Mouse (Mus musculus): Measurements from ENCODE around the gene Tmem211. TPM values are rescaled to one million over a fixed set of nuclear protein-coding genes. Genes with fewer than 3 reads are reported as not detected.

Gene Tmem211
- total RNA-seq (2023; ENCODE audit: inconsistent age): not detected in 4 replicates

DNA sequence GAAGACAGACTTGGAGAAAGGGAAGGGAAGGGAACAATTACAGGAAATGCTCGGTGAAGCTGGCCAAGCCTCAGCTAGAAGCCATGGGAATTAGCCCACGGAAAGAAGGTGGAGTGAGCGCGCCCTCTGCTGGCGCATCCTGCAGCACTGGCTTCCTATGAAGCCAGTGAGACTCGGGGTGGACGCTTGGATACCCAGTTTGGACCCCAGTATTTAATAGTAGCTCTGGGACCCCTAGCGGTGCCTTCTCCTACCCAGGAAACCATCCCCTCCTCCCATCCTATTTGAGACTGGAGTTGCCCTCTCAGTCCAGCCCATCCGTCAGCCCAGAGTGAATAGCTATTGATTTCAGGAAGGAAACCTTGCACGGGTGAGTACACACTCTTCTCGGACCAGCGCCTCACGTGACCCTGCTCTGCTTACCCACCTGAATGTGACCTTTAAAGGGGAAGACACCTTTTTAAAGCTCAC lies at the start of gene Tmem211:
Tmem211 (plus strand) TSS at position 278 of the 471 bp plus-strand sequence.

DNA sequence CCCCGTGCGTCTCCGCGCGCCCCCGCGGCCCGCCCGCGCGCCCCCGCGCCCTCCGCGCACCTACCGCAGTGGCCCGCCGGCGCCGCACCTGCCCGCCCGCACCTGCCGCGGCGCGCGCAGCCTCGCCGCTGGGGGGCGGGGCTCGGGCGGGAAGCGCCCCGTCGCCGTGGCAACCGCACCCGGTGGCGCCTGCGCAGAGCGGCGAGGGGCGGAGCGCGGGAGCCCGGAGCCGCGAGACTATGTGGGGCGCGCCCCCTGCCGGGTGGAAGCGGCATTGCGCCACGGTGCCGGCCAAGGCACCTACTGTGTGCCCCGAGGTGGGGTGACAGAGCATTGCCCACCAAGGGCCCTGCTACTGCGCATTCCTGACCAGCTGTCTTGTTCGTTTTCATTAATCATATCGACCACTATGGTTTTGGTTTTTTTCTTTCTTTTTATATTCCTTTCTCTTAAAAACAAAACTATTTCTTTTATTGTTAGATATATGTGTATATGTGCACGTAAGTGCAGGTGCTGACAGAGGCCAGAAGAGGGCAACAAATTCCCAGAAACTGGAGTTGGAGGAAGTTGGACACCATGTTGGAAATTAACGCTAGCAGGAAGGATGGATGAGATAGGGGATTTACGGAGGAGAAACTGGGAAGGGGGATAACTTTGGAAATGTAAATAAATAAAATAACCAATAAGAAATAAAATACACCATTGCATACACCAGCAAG lies 5.4 kb upstream of the Tmem211 start, which contains the start of gene 2900026A02Rik:
2900026A02Rik (minus strand) TSS at position 90 of the 719 bp plus-strand sequence.

Other genes with a start within 250 kb of the Tmem211 start
- 29.9 to 37.1 TPM (median 33.3 TPM) in 4 replicates for gene Grk3, start 211.1 kb upstream of the Tmem211 start, total RNA-seq (2023; ENCODE audit: inconsistent age)
- not detected in 4 replicates for gene Crybb2, start 156.8 kb upstream of the Tmem211 start, total RNA-seq (2023; ENCODE audit: inconsistent age)
- gene Crybb3, start 145.3 kb upstream of the Tmem211 start, total RNA-seq (2023; ENCODE audit: inconsistent age): not detected in 4 replicates
- gene 2900026A02Rik, start 5.7 kb upstream of the Tmem211 start, total RNA-seq (2023; ENCODE audit: inconsistent age): 0.33 to 0.93 TPM (median 0.71 TPM) in 4 replicates
- not detected in 4 replicates for gene Sgsm1, start 83.9 kb downstream of the Tmem211 start, total RNA-seq (2023; ENCODE audit: inconsistent age)
- gene Aym1, start 130.4 kb downstream of the Tmem211 start, total RNA-seq (2023; ENCODE audit: inconsistent age): not detected in 4 replicates